Mouse (Mus musculus) common myeloid progenitor, adult 5-6 weeks (primary cell): ENCODE results near the gene Bbc3. TPM values are rescaled to one million over a fixed set of nuclear protein-coding genes. Genes with fewer than 3 reads are reported as not detected.
"Not testable (repeated sequence)": the region's sequence is repeated elsewhere in the genome, so short reads cannot be mapped to it uniquely, and the experiment has no call there.

Experiments used
- ATAC-seq: replicated peaks from 2 replicates; pipeline ENCODE4 v1.8.0; 2016; ENCODE audit warnings: low read depth, mild to moderate bottlenecking, moderate TSS enrichment, inconsistent platforms; ENCODE audit not compliant: poor library complexity, severe bottlenecking
- total RNA-seq: library from RNA; stranded (forward); fragments of 200-1000, 187-1606 nt; gene quantifications from 2 replicates; pipeline ENCODE4 v1.2.3, GENCODE M21; 2017

Gene Bbc3
- 1.4 and 2.5 TPM in 2 replicates for total RNA-seq

- ATAC-seq, result not testable (repeated sequence)
Measured at GRCm38 (mm10) chr7:16308093-16308492, at the start of gene Bbc3. Gene Bbc3, plus strand, starts transcription at chr7:16308393.

- no peak for ATAC-seq
Measured at GRCm38 (mm10) chr7:16259110-16259590, 49.0 kb upstream of the Bbc3 start, which contains the start of gene C5ar1. Gene C5ar1, minus strand, starts transcription at chr7:16259540.

DNA sequence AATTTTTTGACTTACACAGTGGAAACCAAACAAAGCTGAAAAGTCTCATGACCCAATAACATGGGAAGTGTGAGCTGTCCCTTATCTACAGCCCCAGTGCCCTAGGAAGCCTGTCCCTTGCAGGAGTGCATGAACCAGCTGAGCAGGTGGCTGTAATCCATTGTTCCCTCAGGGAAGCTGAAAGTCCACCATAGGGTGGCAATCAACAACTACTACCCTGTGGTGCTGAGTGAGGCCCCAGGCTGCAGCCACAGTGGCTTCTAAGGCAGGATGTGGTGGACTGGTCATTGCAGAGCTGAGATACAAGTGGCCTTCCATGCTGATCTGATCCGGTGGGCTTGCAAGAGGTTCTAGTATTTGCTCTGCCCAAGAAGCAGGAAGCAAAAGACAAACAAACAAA is 47.1 kb upstream of the Bbc3 start:
- ATAC-seq, result no peak

DNA sequence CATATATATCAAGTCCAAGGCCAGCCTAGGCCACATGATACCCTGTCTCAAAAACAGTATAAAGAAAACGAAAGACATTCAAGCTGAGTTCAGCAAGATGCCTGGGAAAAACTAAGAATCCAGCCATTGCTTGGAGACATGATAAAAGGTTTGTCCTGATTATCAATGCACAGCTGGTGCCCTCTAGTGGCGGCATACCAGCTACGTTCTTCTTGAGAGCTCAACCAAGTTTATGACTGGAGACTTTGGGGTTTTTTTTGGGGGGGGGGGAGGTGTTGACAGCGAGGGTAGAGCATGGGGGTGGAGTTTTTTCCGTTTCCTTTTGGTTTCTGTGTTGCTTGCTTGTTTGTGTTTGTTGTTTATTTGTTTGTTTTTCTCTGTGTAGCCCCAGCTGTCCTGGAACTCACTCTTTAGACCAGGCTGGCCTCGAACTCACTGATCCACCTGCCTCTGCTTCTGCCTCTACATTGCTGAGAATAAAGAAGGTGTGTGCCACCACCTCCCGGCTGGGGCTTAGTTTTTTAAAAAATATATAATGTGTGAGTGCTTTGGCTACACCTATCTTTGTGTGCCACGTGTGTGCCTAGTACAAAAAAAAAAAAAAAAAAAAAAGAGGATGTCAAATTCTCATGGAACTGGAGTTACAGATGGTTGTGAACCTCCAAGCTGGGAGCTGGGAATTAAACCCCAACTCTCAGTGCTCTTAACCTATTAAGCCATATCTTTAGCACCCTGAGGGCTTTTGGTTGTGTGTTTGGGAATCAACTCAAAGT is 45.0 kb upstream of the Bbc3 start:
- peak; percentile 66 for ATAC-seq

GRCm38 (mm10) chr7:16263843-16264242 is 44.4 kb upstream of the Bbc3 start:
- peak; percentile 39; the same call in 1 of the 2 replicates for ATAC-seq

- no peak for ATAC-seq
Measured at GRCm38 (mm10) chr7:16265856-16266255, 42.3 kb upstream of the Bbc3 start.

DNA sequence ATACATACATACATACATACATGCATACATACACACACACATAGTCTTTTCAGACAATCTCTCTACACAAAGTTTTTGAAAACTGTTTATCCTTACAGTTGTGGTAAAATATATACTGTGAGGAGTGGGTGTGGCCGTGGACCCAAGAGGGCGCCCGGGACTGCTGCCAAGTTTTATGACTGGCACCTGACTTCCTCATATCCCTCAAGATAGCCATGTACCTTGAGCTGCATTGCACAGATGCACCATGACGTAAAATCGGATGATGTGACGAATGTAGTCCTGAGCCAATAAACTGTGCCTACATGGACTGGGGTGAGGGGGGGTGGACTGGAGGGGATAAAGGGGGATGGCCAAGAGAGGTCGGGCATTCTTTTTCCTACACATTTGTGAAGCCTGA is 41.6 kb upstream of the Bbc3 start:
- 0 out of 2 replicates have a peak, but pooled peaks have one; percentile 31 for ATAC-seq

- no peak for ATAC-seq
Measured at GRCm38 (mm10) chr7:16271139-16271538, 37.1 kb upstream of the Bbc3 start.

GRCm38 (mm10) chr7:16272681-16273080 is 35.5 kb upstream of the Bbc3 start:
- peak; percentile 31 for ATAC-seq

DNA sequence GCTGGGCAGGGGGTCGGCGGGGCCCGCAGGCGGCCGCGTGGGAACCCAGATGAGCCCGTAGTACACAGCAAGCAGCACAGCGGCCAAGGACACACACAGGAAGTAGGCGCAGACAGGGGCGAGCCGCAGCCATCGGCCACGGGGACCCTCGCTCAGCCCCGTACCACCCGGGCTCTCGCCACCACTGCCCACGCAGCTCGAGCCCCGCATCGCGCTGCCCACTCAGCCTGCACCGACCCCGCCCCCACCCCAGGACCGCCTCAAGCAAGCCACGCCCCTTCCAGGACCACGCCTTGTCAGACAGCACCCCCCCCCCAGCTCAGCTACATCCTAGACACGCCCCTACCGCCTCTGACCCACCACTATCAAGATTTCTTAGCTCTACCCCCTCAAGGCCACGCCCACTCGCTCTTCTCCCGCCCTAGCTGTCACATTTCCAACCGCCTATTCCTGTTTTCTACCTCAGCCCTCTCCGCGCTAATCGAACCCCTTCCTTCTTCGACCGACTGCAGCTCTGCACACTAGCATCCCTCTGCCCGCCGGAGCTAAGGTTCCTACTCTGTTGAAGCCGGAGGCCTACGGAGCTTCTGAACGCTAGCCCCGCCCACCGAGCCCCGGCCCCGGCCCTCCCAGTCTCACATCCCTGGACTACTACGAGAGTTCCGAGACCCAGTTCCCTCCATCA is 35.0 kb upstream of the Bbc3 start, which contains the start of gene Inafm1:
TSS of gene Inafm1 (minus strand) at position 537 of the 685 bp plus-strand sequence.
- peak; percentile 61 for ATAC-seq

GRCm38 (mm10) chr7:16273766-16274140 is 34.4 kb upstream of the Bbc3 start:
- ATAC-seq, result peak; percentile 57

GRCm38 (mm10) chr7:16274922-16275890 is 33.0 kb upstream of the Bbc3 start:
- ATAC-seq, result peak; percentile 50

GRCm38 (mm10) chr7:16280721-16281120 is 27.5 kb upstream of the Bbc3 start:
- ATAC-seq, result no peak

GRCm38 (mm10) chr7:16282334-16282733 is 25.9 kb upstream of the Bbc3 start:
- no peak for ATAC-seq

- ATAC-seq, result no peak
Measured at GRCm38 (mm10) chr7:16284001-16284400, 24.2 kb upstream of the Bbc3 start.

DNA sequence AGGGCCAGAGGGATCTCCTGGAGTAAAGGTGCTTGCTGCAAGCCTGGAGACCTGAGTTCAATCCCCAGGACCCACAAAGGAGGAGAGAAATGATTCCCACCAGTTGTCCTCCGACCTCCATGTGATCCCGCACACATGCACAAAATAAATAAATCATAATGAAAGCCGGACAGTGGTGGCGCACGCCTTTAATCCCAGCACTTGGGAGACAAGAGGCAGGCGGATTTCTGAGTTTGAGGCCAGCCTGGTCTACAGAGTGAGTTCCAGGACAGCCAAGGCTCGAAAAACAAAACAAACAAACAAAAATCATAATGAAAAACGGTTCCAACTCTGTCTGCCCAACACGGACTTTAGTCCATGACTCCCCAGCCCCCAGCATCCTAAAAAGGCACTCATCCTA is 23.3 kb upstream of the Bbc3 start:
- ATAC-seq, result no peak

DNA sequence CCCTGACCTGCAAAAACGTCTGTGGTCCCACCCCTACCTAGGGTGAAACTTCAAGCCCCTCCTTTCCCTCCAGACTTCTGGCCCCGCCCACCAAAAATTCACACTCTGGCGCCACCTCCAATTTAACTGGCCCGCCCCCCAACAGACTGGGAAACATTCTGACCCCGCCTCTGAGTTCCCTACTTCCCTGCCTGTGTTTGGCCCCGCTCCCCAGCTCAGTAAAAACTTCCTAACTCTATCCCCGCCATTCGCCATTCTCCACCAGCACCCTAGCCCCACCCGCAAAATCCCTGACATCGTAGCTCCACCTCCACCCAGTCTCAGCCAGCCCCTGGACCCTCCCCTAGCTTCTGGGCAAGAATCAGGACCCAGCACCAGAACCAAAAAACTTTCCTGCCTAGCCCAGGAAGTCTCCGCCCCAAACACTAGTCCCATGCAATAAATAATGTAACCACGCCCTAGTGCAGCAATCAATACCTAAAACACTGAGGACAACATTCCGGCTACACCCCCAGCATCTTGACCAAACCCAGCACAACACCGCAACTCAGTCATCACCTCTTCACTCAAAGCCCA is 22.7 kb upstream of the Bbc3 start:
- peak; percentile 37 for ATAC-seq

DNA sequence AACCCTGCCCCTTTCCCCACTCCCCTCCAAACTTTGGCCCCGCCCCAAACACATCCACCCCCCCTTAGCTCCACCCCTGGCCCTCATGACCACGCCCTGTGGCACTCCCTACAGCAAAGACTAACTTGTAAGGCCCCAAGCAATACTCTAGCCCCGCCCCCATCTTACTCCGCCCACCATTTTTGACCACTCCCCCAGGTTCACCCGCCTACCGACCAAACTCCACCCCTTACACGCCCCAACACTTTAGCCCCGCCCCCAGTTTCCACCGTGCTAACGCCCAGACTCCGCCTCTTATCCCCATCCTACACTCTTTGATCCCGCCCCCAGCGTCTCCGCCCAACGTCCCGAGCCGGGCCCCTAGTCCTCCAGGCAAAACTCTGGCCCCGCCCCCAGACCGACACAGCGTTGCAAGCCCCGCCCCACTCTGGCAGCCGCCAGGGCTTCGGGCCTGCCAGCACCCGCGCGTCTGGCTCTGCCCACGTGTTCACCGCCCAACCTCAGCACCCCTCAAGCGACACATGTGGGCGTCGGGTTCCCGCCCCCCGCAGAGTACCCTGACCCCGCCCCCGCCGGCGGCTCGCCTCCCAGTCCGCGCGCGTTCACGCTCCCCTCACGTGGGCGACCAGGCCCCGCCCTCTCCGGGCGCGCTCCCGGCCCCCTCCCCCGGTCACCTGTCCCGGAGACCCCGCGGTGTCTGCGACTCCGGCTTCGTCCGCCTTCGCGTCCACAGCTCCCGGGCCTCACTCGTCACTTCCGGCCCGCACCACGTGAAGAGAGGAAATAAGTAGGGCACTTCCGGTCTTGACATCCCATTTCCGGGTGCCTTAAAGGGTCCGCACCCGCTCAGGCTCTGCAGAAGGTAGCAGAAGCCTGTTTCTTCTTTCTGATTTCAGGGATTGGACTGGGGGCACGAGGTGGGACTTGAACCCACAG is 21.9 kb upstream of the Bbc3 start, which contains the start of gene Ccdc9:
TSS of gene Ccdc9 (minus strand) at position 770 of the 936 bp plus-strand sequence.
- peak; percentile 72 for ATAC-seq
